Mouse (Mus musculus): ENCODE measurements at regions not wholly inside any gene's neighbourhood (a gene's known extent, or its start where the extent isn't known, plus 50 kb on each side); places are given as distances from the start of the nearest gene placed in this dataset.
A peak's percentile ranks its signal among the peaks of the same experiment; 100 is the strongest.

- no peak for DNase-seq (ENCODE audit: low spot score in 2 of 2)
Observed at GRCm38 (mm10) chr14:92958138-92958537, 932.3 kb downstream of the Pcdh9 start.

- DNase-seq (ENCODE audit: low spot score in 2 of 2): no peak
Observed at GRCm38 (mm10) chr14:92955485-92955884, 935.0 kb downstream of the Pcdh9 start.

- DNase-seq (ENCODE audit: low spot score in 2 of 2): peak; percentile 25 to 41
Observed at GRCm38 (mm10) chr14:92907623-92908045, 982.8 kb downstream of the Pcdh9 start.

- no peak for DNase-seq (ENCODE audit: low spot score in 2 of 2)
Observed at GRCm38 (mm10) chr14:92874548-92874947, 1015.9 kb downstream of the Pcdh9 start.

DNA sequence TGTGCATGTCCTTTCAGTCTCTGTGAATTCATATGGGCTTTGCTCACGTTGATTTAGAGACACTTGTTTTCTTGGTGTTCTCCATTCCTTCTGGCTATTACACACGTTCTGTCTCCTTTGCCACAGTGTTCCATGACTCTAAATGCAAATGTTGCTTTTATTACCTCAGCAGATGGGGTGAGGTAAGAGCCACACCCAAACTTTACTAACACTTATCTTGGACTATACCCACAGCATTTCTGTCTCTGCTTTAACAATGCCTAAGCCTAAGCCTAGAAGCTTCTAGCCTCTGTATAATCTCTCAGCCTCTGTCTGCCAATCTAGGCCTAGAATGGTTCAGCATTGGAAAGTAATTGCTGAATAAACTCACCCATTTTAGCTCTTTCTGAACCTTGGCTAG, 1024.0 kb downstream of the Pcdh9 start:
- no peak for DNase-seq (ENCODE audit: low spot score in 2 of 2)

DNA sequence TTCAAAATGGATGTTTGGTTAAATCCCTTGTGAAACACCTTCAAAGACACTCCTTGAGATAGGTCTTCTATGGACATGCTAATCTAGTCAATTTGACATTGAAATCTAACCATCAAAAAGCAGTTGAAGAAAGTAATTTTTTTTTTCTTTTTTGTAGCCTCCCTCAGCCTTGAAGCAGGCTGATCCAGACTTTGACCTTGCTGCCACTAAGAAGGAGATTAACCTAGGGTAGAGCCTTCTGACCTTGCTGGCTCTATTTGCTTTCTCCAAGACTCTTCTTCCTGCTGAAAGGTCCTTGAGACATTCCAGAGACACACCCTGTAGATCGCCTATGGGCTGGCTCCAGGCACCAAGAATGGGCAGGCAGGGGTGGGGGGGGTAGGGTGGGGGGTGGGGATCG, 1027.5 kb downstream of the Pcdh9 start:
- no peak for DNase-seq (ENCODE audit: low spot score in 2 of 2)

DNA sequence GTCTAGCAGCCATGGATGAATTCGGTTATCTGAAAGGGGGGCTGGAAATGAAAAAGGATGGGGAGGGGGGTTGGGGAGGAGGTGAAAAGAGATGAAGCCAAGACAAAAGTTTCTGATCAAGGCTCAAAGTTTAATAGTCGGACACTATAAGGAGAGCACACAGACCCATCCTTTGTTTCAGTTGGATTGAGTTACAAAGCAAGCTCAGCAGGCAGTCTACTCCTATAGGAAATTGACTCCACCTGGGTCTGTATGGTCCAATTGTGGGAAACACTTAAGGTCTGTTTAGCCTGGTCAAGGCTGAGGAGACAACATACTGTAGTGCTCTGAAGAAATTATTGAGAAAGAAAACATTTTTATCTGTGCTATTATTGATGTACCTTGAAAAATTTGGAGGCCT, 1029.8 kb downstream of the Pcdh9 start:
- DNase-seq (ENCODE audit: low spot score in 2 of 2): no peak

DNA sequence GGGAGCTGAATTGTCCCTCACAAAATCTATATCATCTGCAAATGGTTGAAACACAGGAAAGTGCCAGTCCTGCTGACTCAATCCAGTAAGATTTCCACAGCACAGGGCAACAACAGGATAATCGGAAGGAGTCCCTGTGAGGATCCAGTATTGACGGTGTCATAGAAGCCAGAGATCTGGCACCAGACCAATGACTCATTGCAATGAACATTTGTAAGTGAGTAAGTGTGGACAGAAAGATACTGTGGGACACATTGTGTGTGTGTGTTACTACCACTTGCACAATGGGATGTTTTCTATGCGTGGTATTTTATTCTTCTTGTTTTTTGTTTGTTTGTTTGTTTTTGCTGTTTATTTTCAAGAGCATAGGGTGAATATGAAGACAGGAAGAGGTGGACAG, 1056.8 kb downstream of the Pcdh9 start:
- no peak for DNase-seq (ENCODE audit: low spot score in 2 of 2)

DNA sequence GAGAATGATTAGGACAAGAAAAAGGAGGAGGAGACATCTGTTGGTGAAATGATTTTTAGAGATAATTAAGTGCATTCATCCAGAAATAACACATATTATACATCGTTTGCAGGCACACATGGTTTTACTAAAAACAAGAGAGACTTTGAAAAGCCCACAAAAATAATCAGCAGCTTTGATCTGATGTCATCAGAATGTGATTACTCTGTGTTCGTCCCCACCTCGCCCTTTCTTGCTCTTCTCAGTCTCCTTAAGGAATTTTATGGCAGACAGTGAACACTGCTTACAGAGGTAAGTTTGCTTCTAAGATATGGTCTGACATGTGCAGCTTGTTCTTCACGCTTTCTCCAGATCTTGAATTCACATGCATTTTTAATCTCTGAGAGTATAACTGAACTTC, 1061.3 kb downstream of the Pcdh9 start:
- peak in 1 of 2 experiments; percentile 1 for DNase-seq (ENCODE audit: low spot score in 2 of 2)

DNA sequence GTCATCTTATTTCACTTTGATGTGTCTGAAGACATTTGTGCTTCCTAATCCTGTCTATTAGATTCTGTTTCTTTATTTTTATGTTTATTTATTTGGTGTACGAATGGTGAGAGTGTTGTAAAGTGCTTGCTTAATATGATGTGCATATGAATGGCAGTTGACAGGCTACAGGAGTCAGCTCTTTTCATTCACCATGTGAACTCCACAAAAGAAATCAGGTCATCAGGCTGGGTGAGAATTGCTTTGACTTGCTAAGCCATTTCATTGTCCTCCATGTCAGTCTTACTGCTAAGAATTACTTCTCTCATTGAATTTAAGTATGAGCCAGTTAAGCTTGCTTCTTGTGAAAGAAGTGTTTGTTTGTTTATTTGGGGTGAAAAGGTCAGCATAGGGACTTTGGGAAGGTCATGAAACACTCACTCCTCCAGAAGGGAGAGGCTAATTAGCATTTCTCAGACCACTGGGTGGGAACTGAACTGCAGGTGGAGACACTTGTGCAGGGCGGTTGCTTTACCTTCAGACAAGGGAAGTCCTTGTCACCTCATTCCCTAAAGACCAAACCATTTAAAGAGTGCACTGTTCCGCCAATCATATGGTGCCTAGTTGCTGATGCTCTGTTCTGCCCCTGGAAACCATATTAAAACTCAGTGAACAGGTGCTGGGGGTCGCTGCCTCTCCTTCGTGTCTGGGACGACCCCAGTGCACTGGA, 1063.7 kb downstream of the Pcdh9 start:
- DNase-seq (ENCODE audit: low spot score in 2 of 2): no peak

GRCm38 (mm10) chr14:92820061-92820460, 1070.4 kb downstream of the Pcdh9 start:
- DNase-seq (ENCODE audit: low spot score in 2 of 2): no peak

All from layer of hippocampus, postnatal 14 days (tissue).